Mouse (Mus musculus) kidney, adult 10 weeks (tissue): ENCODE data around the gene Asrgl1. TPM values are rescaled to one million over a fixed set of nuclear protein-coding genes. Genes with fewer than 3 reads are reported as not detected.

ENCODE experiments used
- polyA plus RNA-seq: library from polyadenylated mRNA; stranded (reverse); fragments of 350-450 nt; fragmentation: Illumina TruSeq; extraction: RNeasy Lipid Tissue Mini Kit (QIAGEN cat#74804); gene quantifications from one replicate; pipeline ENCODE4 v1.2.3, GENCODE M21; 2014; ENCODE audit warnings: low read depth, low replicate concordance

Asrgl1 gene
- 10.5 TPM for polyA plus RNA-seq

GRCm38 (mm10) chr19:9135512-9136331 lies at the start of gene Asrgl1:
Gene Asrgl1, minus strand, starts transcription at chr19:9135636.

GRCm38 (mm10) chr19:9087821-9088220 lies 47.6 kb downstream of the Asrgl1 start, which contains the start of gene Scgb1a1:
Gene Scgb1a1, minus strand, starts transcription at chr19:9087958.

Other genes starting within 250 kb of the Asrgl1 start
- 17.3 TPM for gene 1810009A15Rik, start 246.8 kb downstream of the Asrgl1 start, polyA plus RNA-seq
- not detected for gene Gm49416, start 246.7 kb downstream of the Asrgl1 start, polyA plus RNA-seq
- gene Ints5, start 242.6 kb downstream of the Asrgl1 start, polyA plus RNA-seq, result 0.32 TPM
- gene Ganab, start 237.6 kb downstream of the Asrgl1 start, polyA plus RNA-seq, result 80.0 TPM
- gene B3gat3, start 215.3 kb downstream of the Asrgl1 start, polyA plus RNA-seq, result 5.2 TPM
- 0.40 TPM for gene Rom1, start 206.3 kb downstream of the Asrgl1 start, polyA plus RNA-seq
- gene Eml3, start 206.1 kb downstream of the Asrgl1 start, polyA plus RNA-seq, result 2.1 TPM
- 47.2 TPM for gene Mta2, start 193.8 kb downstream of the Asrgl1 start, polyA plus RNA-seq
- 2.3 TPM for gene Tut1, start 181.8 kb downstream of the Asrgl1 start, polyA plus RNA-seq
- gene Eef1g, start 168.6 kb downstream of the Asrgl1 start, polyA plus RNA-seq, result 56.6 TPM
- 25.5 TPM for gene Ahnak, start 146.4 kb downstream of the Asrgl1 start, polyA plus RNA-seq
- gene Scgb1a1, start 47.7 kb downstream of the Asrgl1 start, polyA plus RNA-seq, result not detected